Mouse (Mus musculus) ES-Bruce4 (cell line): Measurements from ENCODE around the gene Fnbp1.

Experiments used
- CTCF ChIP-seq: IDR thresholded peaks from one replicate; pipeline ENCODE4 v1.8.1; 2011; ENCODE audit warnings: low read depth, low read length
- EP300 ChIP-seq: IDR thresholded peaks from 2 replicates; pipeline ENCODE4 v1.6.1; 2011; ENCODE audit warnings: low read depth, low read length; ENCODE audit not compliant: insufficient read depth
- POLR2A ChIP-seq: IDR thresholded peaks from one replicate; pipeline ENCODE4 v1.8.1; 2011; ENCODE audit warnings: low read length; ENCODE audit not compliant: insufficient read depth

DNA sequence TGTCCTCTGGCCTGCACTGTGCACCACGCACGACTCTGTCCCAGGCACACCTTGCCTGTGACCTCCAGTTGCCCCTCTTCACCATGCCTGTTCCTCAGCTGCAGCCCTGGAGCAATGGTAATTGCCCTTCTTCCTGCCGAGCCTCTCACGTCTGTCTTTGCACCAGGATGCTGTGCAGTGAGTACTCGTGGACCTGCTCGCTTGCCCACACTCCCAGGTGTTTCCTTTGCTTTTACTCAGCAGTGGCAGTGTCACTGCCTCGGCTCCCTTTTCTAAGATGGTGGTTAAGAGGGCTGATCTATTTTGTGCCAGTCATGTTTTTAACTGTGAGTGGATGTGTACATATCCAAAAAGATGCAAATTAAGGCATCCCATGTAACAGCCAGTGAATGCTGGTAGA is 37.7 kb upstream of the Fnbp1 start:
- TF ChIP-seq EP300 = no peak
- no peak for TF ChIP-seq POLR2A
- no peak for TF ChIP-seq CTCF
